Mouse (Mus musculus) ES-Bruce4 (cell line): ENCODE data around the gene Oaz3.

Source experiments
- CTCF ChIP-seq: IDR thresholded peaks from one replicate; pipeline ENCODE4 v1.8.1; 2011; ENCODE audit warnings: low read depth, low read length
- EP300 ChIP-seq: IDR thresholded peaks from 2 replicates; pipeline ENCODE4 v1.6.1; 2011; ENCODE audit warnings: low read depth, low read length; ENCODE audit not compliant: insufficient read depth

- TF ChIP-seq EP300 (no peak), CTCF (no peak)
Observed at GRCm38 (mm10) chr3:94457055-94457454, 13.3 kb upstream of the Oaz3 start.
